Mouse (Mus musculus): ENCODE measurements around the gene Atp2b2. TPM values are rescaled to one million over a fixed set of nuclear protein-coding genes. Genes with fewer than 3 reads are reported as not detected.
A peak's percentile ranks its signal among the peaks of the same experiment; 100 is the strongest.

Gene Atp2b2
- polyA plus RNA-seq (2014; fragmentation: Nextera tagmentation; extraction: Ambion mirVana) = 23.5 and 24.1 TPM in 2 replicates

GRCm38 (mm10) chr6:114042332-114042731, at the start of gene Atp2b2:
Gene Atp2b2 (minus strand): TSS chr6:114042613.
- no peaks in the 10 kb centered on the region for H3K9me3 ChIP-seq (ENCODE audit: control insufficient read depth, low read length)
- no peaks in the 10 kb centered on the region for H3K36me3 ChIP-seq (ENCODE audit: control insufficient read depth, insufficient read depth, low read length)
- peak within 1 kb of the TSS; percentile 74 for H3K9ac ChIP-seq (replicated peaks; ENCODE audit: low read length)
- WGBS = 25% methylated on average over 12 of the region's 12 CpGs
- H3K4me3 ChIP-seq (replicated peaks; ENCODE audit: low read depth, low read length) = peak within 1 kb of the TSS; percentile 59
- H3K27me3 ChIP-seq (ENCODE audit: control insufficient read depth, insufficient read depth, low read length) = peaks cover 23% of the 10 kb centered on the region
- peak; percentile 40 for DNase-seq
- no peak within 1 kb of the TSS for H3K27ac ChIP-seq (replicated peaks; ENCODE audit: low read depth, low read length)
- no peak for ATAC-seq (ENCODE audit: low FRiP score, low TSS enrichment)
- no peaks in the 10 kb centered on the region for H3K4me1 ChIP-seq (ENCODE audit: control insufficient read depth, insufficient read depth, low read length)
- H3K4me2 ChIP-seq (ENCODE audit: low read length) = peak within 1 kb of the TSS; percentile 96

DNA sequence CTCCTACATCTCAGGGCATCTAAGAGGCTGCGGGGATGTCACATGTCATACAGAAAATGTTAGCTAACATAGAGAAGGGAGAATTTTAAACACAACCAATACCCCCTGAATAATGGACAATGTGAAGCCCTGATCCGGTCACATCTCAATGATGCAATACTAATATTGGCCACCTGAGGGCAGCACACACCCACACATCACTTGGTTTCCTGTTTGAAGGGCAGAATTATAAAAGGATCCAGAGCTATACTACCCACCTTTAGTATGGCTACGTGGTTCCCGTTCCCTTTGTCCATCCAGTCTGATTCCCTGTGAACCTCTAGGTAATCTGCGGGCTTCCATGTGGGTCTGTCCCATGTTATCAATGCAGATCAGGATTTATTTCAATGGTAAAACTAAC, 47.2 kb upstream of the Atp2b2 start:
- ATAC-seq (ENCODE audit: low FRiP score, low TSS enrichment) (peak; percentile 17; the same call in 1 of the 2 replicates), DNase-seq (peak; percentile 91)
- Histone ChIP-seq H3K9ac (replicated peaks; ENCODE audit: low read length) (no peak overlapping the region), H3K27me3 (ENCODE audit: control insufficient read depth, insufficient read depth, low read length) (peaks cover 3% of the 10 kb centered on the region; the same call in 1 of the 2 replicates), H3K4me2 (ENCODE audit: low read length) (no peak overlapping the region), H3K36me3 (ENCODE audit: control insufficient read depth, insufficient read depth, low read length) (no peaks in the 10 kb centered on the region), H3K9me3 (ENCODE audit: control insufficient read depth, low read length) (no peaks in the 10 kb centered on the region), H3K4me3 (replicated peaks; ENCODE audit: low read depth, low read length) (no peak overlapping the region), H3K27ac (replicated peaks; ENCODE audit: low read depth, low read length) (no peak overlapping the region), H3K4me1 (ENCODE audit: control insufficient read depth, insufficient read depth, low read length) (peaks cover 4% of the 10 kb centered on the region)
- WGBS = 14% methylated on average over 5 of the region's 5 CpGs

DNA sequence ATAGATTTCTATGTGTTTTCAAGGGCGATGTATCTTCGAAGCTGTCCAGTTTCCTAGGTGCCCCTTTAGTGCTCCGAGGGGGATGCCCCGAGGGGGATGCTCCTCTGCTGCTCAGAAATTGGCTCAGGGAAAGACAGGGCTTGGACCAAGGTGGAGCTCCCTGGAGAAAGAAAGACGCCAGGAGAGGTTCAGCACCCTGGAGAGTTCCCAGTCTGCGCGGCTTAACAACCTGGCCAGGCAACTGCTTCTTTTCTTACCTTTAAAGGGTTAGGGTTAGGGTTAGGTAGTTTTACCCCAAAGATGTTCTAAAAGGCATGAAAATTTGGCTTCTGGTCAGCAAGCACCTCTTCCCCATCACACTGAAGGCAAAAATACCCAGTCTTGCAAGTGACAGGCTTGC, 44.7 kb upstream of the Atp2b2 start:
- Histone ChIP-seq H3K9me3 (ENCODE audit: control insufficient read depth, low read length) (no peaks in the 10 kb centered on the region), H3K27me3 (ENCODE audit: control insufficient read depth, insufficient read depth, low read length) (peaks cover 3% of the 10 kb centered on the region; the same call in 1 of the 2 replicates), H3K4me1 (ENCODE audit: control insufficient read depth, insufficient read depth, low read length) (no peaks in the 10 kb centered on the region), H3K36me3 (ENCODE audit: control insufficient read depth, insufficient read depth, low read length) (no peaks in the 10 kb centered on the region), H3K9ac (replicated peaks; ENCODE audit: low read length) (no peak overlapping the region), H3K4me2 (ENCODE audit: low read length) (no peak overlapping the region), H3K27ac (replicated peaks; ENCODE audit: low read depth, low read length) (no peak overlapping the region), H3K4me3 (replicated peaks; ENCODE audit: low read depth, low read length) (no peak overlapping the region)
- no peak for ATAC-seq (ENCODE audit: low FRiP score, low TSS enrichment)
- DNase-seq = peak; percentile 42
- WGBS = 25% methylated on average over 7 of the region's 7 CpGs

DNA sequence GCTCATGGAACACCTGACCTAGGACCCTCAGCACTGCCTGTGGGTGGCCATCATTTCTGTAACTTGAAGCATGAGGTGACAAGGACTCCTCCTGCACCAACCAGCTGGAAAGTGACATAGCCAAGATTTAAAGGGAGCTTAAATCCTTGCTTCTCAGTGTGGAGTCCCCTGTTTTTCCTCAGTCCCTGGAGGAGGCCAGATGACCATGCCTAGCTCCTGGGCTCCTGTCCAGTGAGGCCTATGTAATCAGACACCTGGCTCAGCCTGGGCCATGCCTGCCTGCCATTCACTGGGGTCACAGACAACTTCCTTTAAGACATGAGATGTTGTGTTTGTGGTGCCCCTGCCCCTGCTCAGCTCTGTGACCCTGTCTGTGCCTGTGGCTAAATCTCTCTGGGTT, 36.1 kb upstream of the Atp2b2 start:
- no peak for ATAC-seq (ENCODE audit: low FRiP score, low TSS enrichment)
- no peaks in the 10 kb centered on the region for H3K27me3 ChIP-seq (ENCODE audit: control insufficient read depth, insufficient read depth, low read length)
- no peak overlapping the region for H3K9ac ChIP-seq (replicated peaks; ENCODE audit: low read length)
- no peaks in the 10 kb centered on the region for H3K4me1 ChIP-seq (ENCODE audit: control insufficient read depth, insufficient read depth, low read length)
- H3K4me3 ChIP-seq (replicated peaks; ENCODE audit: low read depth, low read length) = no peak overlapping the region
- no peak for DNase-seq
- no peaks in the 10 kb centered on the region for H3K9me3 ChIP-seq (ENCODE audit: control insufficient read depth, low read length)
- no peaks in the 10 kb centered on the region for H3K36me3 ChIP-seq (ENCODE audit: control insufficient read depth, insufficient read depth, low read length)
- H3K4me2 ChIP-seq (ENCODE audit: low read length) = no peak overlapping the region
- no peak overlapping the region for H3K27ac ChIP-seq (replicated peaks; ENCODE audit: low read depth, low read length)

- 53% methylated on average over 3 of the region's 3 CpGs for WGBS
- Histone ChIP-seq H3K9ac (replicated peaks; ENCODE audit: low read length) (no peak overlapping the region), H3K27ac (replicated peaks; ENCODE audit: low read depth, low read length) (no peak overlapping the region), H3K36me3 (ENCODE audit: control insufficient read depth, insufficient read depth, low read length) (no peaks in the 10 kb centered on the region), H3K4me3 (replicated peaks; ENCODE audit: low read depth, low read length) (no peak overlapping the region), H3K9me3 (ENCODE audit: control insufficient read depth, low read length) (no peaks in the 10 kb centered on the region), H3K4me2 (ENCODE audit: low read length) (no peak overlapping the region), H3K27me3 (ENCODE audit: control insufficient read depth, insufficient read depth, low read length) (no peaks in the 10 kb centered on the region), H3K4me1 (ENCODE audit: control insufficient read depth, insufficient read depth, low read length) (no peaks in the 10 kb centered on the region)
- no peak for ATAC-seq (ENCODE audit: low FRiP score, low TSS enrichment)
- DNase-seq = peak; percentile 74
These were observed 34.1 kb upstream of the Atp2b2 start for GRCm38 (mm10) chr6:114076560-114076959.

DNA sequence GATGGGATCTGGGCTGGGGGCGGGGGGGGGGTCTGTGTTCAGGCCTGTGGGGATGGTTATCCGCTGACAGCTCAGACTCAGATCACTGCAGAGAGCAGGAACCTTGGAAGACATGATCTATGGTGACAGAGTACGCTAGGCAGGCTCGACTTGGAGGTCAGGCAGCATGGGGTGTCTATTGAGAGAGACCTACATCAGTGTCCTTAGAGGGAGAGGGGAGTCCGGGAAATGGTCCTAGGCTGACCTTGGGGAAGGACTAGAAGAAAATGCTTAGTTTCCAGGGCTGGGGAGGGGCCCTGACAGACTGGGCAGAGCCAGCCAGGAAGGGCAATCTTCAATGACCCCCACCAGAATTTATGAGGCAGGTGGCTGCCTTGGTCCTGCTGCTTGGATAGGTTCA, 33.6 kb upstream of the Atp2b2 start:
- Histone ChIP-seq H3K4me2 (ENCODE audit: low read length) (no peak overlapping the region), H3K36me3 (ENCODE audit: control insufficient read depth, insufficient read depth, low read length) (no peaks in the 10 kb centered on the region), H3K9me3 (ENCODE audit: control insufficient read depth, low read length) (no peaks in the 10 kb centered on the region), H3K4me3 (replicated peaks; ENCODE audit: low read depth, low read length) (no peak overlapping the region), H3K27me3 (ENCODE audit: control insufficient read depth, insufficient read depth, low read length) (no peaks in the 10 kb centered on the region), H3K4me1 (ENCODE audit: control insufficient read depth, insufficient read depth, low read length) (no peaks in the 10 kb centered on the region), H3K27ac (replicated peaks; ENCODE audit: low read depth, low read length) (no peak overlapping the region), H3K9ac (replicated peaks; ENCODE audit: low read length) (no peak overlapping the region)
- WGBS = 53% methylated on average over 5 of the region's 5 CpGs
- no peak for ATAC-seq (ENCODE audit: low FRiP score, low TSS enrichment)
- DNase-seq = no peak

DNA sequence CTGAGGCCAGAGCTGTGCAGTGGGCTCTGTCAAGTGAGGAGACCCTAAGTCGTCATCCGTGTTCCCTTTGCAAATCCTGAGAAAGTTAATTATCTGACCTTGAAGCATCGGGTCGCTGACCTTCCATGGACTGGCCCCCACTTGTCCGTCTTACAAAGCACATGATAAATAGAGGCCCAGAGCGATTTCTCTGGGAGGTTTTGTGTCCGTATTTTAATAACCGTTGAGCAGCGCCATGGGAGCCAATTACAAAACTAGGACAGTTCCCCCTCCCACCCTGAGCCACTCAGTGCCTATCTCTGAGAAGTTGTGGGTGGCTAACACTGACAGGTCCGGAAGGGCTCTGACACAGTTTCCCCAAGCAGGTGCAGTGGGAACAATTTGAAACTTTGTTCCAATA, 32.5 kb upstream of the Atp2b2 start:
- DNase-seq (no peak), ATAC-seq (ENCODE audit: low FRiP score, low TSS enrichment) (no peak)
- Histone ChIP-seq H3K36me3 (ENCODE audit: control insufficient read depth, insufficient read depth, low read length) (no peaks in the 10 kb centered on the region), H3K4me2 (ENCODE audit: low read length) (no peak overlapping the region), H3K27ac (replicated peaks; ENCODE audit: low read depth, low read length) (no peak overlapping the region), H3K4me1 (ENCODE audit: control insufficient read depth, insufficient read depth, low read length) (no peaks in the 10 kb centered on the region), H3K27me3 (ENCODE audit: control insufficient read depth, insufficient read depth, low read length) (no peaks in the 10 kb centered on the region), H3K4me3 (replicated peaks; ENCODE audit: low read depth, low read length) (no peak overlapping the region), H3K9ac (replicated peaks; ENCODE audit: low read length) (no peak overlapping the region), H3K9me3 (ENCODE audit: control insufficient read depth, low read length) (no peaks in the 10 kb centered on the region)
- 51% methylated on average over 10 of the region's 10 CpGs for WGBS

- Histone ChIP-seq H3K27ac (replicated peaks; ENCODE audit: low read depth, low read length) (no peak overlapping the region), H3K9ac (replicated peaks; ENCODE audit: low read length) (no peak overlapping the region), H3K27me3 (ENCODE audit: control insufficient read depth, insufficient read depth, low read length) (no peaks in the 10 kb centered on the region), H3K9me3 (ENCODE audit: control insufficient read depth, low read length) (no peaks in the 10 kb centered on the region), H3K36me3 (ENCODE audit: control insufficient read depth, insufficient read depth, low read length) (no peaks in the 10 kb centered on the region), H3K4me2 (ENCODE audit: low read length) (no peak overlapping the region), H3K4me1 (ENCODE audit: control insufficient read depth, insufficient read depth, low read length) (no peaks in the 10 kb centered on the region), H3K4me3 (replicated peaks; ENCODE audit: low read depth, low read length) (no peak overlapping the region)
- WGBS = 46% methylated on average over 1 of the region's 1 CpGs
- ATAC-seq (ENCODE audit: low FRiP score, low TSS enrichment) = no peak
- no peak for DNase-seq
These were observed 31.8 kb upstream of the Atp2b2 start for GRCm38 (mm10) chr6:114074256-114074655.

- H3K36me3 ChIP-seq (ENCODE audit: control insufficient read depth, insufficient read depth, low read length) = no peaks in the 10 kb centered on the region
- ATAC-seq (ENCODE audit: low FRiP score, low TSS enrichment) (no peak), DNase-seq (peak; percentile 90)
- no peak overlapping the region for H3K4me3 ChIP-seq (replicated peaks; ENCODE audit: low read depth, low read length)
- no peaks in the 10 kb centered on the region for H3K4me1 ChIP-seq (ENCODE audit: control insufficient read depth, insufficient read depth, low read length)
- 7% methylated on average over 4 of the region's 4 CpGs for WGBS
- no peak overlapping the region for H3K4me2 ChIP-seq (ENCODE audit: low read length)
- H3K27ac ChIP-seq (replicated peaks; ENCODE audit: low read depth, low read length) = no peak overlapping the region
- no peaks in the 10 kb centered on the region for H3K9me3 ChIP-seq (ENCODE audit: control insufficient read depth, low read length)
- no peaks in the 10 kb centered on the region for H3K27me3 ChIP-seq (ENCODE audit: control insufficient read depth, insufficient read depth, low read length)
- no peak overlapping the region for H3K9ac ChIP-seq (replicated peaks; ENCODE audit: low read length)
These were observed 29.2 kb upstream of the Atp2b2 start for GRCm38 (mm10) chr6:114071564-114071963.
